Mouse (Mus musculus): ENCODE data around the gene Clec2g. TPM values are rescaled to one million over a fixed set of nuclear protein-coding genes. Genes with fewer than 3 reads are reported as not detected.

The Clec2g gene
- polyA plus RNA-seq, 1 experiment from 2014 or later = not detected

DNA sequence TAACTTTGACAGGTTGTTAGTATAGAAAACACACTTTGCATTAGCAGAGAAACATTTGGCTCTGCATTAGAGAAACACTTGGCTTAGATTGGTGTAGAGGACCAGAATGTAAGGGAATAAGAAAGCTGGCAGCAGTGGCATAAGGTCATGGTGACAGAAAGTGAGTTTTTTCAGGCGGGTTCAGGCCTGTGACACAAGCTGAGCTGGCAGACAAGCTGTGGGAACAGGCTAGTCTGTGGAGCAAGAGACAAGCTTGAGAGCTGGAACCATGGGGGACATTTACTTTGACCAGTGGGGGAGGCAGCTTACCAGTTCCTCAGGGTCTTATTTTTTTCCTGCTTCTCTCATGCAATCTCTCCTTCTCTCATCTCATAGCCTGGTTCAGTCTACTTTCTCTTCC is 78.8 kb downstream of the Clec2g start:
- no peak for DNase-seq (ENCODE audit: low spot score)
- Histone ChIP-seq H3K9ac (replicated peaks; ENCODE audit: low read depth) (no peak overlapping the region), H3K4me2 (replicated peaks; ENCODE audit: low read depth, low read length) (no peak overlapping the region), H3K9me3 (ENCODE audit: low read length) (no peaks in the 10 kb centered on the region), H3K27ac (ENCODE audit: low read length) (no peak overlapping the region), H3K36me3 (ENCODE audit: insufficient read depth, low read length) (no peaks in the 10 kb centered on the region), H3K4me3 (ENCODE audit: low read depth, low read length) (no peak overlapping the region), H3K27me3 (replicated peaks; ENCODE audit: insufficient read depth, low read length) (no peaks in the 10 kb centered on the region), H3K4me1 (ENCODE audit: insufficient read depth, low read depth, low read length) (no peaks in the 10 kb centered on the region)
- TF ChIP-seq CTCF (IDR thresholded peaks at IDR 0.05) (no peak), EP300 (IDR thresholded peaks at IDR 0.05) (no peak)
- no peak for ATAC-seq
- 57% methylated on average over 1 of the region's 1 CpGs for WGBS

DNA sequence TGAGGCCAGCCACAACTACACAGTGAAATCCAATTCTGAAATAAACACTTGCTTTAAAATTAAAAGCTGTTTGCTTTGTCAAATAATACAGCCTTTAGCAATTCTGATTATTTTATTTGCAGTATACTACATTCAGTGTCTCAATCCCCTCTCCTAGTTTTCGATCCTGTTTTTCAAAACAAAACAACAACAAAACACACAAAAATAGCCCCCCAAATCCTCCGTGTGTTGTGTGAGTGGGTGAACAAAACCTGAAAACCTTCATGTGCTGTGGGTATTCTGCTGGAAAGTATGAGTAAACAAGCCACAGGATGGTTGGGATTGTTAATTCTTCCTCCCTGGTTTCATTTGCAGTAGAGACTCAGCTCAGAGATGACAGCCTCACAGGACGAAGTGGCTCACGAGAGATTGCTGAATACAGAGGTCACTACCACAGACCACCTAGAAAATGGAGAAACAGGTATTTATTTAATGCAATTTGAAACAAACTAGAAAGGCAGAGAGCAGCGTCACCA is 79.6 kb downstream of the Clec2g start:
- H3K9me3 ChIP-seq (ENCODE audit: low read length) = no peaks in the 10 kb centered on the region
- TF ChIP-seq CTCF (IDR thresholded peaks at IDR 0.05) = no peak
- TF ChIP-seq EP300 (IDR thresholded peaks at IDR 0.05) = no peak
- no peaks in the 10 kb centered on the region for H3K36me3 ChIP-seq (ENCODE audit: insufficient read depth, low read length)
- no peak overlapping the region for H3K4me3 ChIP-seq (ENCODE audit: low read depth, low read length)
- H3K4me2 ChIP-seq (replicated peaks; ENCODE audit: low read depth, low read length) = no peak overlapping the region
- WGBS = 70% methylated on average over 5 of the region's 5 CpGs
- H3K27me3 ChIP-seq (replicated peaks; ENCODE audit: insufficient read depth, low read length) = no peaks in the 10 kb centered on the region
- no peak for ATAC-seq
- H3K27ac ChIP-seq (ENCODE audit: low read length) = no peak overlapping the region
- H3K9ac ChIP-seq (replicated peaks; ENCODE audit: low read depth) = no peak overlapping the region
- no peak for DNase-seq (ENCODE audit: low spot score)
- H3K4me1 ChIP-seq (ENCODE audit: insufficient read depth, low read depth, low read length) = no peaks in the 10 kb centered on the region

DNA sequence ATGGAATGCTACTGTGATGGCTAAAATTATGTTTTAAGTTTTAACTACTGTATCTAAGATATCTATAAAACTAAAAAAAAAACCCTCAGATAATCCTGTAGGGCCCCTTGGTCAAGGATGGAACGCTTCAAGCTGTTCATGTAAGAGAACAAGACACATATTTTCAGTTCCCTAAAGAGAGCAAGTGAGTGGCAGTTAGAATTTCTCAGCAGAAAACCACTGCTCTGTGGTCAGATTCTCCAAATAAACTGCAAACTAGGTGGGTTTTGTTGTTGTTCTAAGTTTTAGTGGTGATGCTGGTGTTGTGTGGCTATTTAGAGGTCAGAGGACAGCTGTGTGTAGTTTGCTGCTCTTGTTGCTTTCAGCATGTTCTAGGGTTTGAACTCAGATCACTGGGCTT is 80.2 kb downstream of the Clec2g start:
- Histone ChIP-seq H3K27me3 (replicated peaks; ENCODE audit: insufficient read depth, low read length) (no peaks in the 10 kb centered on the region), H3K4me3 (ENCODE audit: low read depth, low read length) (no peak overlapping the region), H3K9me3 (ENCODE audit: low read length) (no peaks in the 10 kb centered on the region), H3K27ac (ENCODE audit: low read length) (no peak overlapping the region), H3K4me2 (replicated peaks; ENCODE audit: low read depth, low read length) (no peak overlapping the region), H3K36me3 (ENCODE audit: insufficient read depth, low read length) (no peaks in the 10 kb centered on the region), H3K4me1 (ENCODE audit: insufficient read depth, low read depth, low read length) (no peaks in the 10 kb centered on the region), H3K9ac (replicated peaks; ENCODE audit: low read depth) (no peak overlapping the region)
- TF ChIP-seq CTCF (IDR thresholded peaks at IDR 0.05) (no peak), EP300 (IDR thresholded peaks at IDR 0.05) (no peak)
- WGBS = 79% methylated on average over 1 of the region's 1 CpGs
- no peak for DNase-seq (ENCODE audit: low spot score)
- ATAC-seq = no peak

DNA sequence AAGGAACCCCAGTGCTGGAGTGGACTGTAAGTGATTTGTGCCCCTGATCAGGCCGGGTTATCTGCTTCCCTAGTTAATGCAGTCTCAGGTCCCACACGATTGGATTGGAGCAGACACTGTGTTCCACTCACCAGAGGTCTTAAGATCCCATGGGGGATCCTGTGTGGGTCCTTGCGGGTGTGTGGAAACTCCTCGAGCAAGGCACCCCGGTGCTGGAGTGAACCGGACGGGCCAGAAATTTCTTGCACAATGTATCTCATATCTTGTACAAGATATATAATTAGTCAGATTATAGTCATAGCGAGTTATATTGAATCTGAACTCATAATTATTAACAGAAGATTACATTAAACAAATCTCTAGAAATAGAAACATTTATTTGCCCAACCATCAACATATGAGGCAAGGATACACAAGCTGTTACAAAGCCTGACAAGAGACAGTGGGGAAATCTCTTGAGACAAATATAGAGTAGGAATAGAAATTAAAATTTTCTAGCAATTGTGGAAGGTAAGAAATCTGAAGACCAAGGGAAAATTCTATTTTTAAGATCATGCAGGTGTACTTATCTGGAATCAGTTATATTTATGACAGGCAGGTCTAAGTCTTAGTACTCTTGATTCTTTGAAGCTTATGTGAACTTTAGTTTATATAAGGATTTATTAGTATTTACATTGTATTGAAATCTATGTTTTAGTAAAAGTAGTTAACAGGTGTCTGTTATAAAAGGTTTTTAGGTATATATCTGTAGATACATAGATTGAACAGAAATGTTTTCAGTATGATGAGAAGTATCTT is 93.5 kb downstream of the Clec2g start:
- Histone ChIP-seq H3K27ac (ENCODE audit: low read length) (no peak overlapping the region), H3K4me2 (replicated peaks; ENCODE audit: low read depth, low read length) (no peak overlapping the region), H3K36me3 (ENCODE audit: insufficient read depth, low read length) (no peaks in the 10 kb centered on the region), H3K9me3 (ENCODE audit: low read length) (no peaks in the 10 kb centered on the region), H3K9ac (replicated peaks; ENCODE audit: low read depth) (no peak overlapping the region), H3K4me1 (ENCODE audit: insufficient read depth, low read depth, low read length) (no peaks in the 10 kb centered on the region), H3K27me3 (replicated peaks; ENCODE audit: insufficient read depth, low read length) (no peaks in the 10 kb centered on the region), H3K4me3 (ENCODE audit: low read depth, low read length) (no peak overlapping the region)
- ATAC-seq (no peak), DNase-seq (ENCODE audit: low spot score) (no peak)
- 86% methylated on average over 8 of the region's 8 CpGs for WGBS
- TF ChIP-seq EP300 (IDR thresholded peaks at IDR 0.05) (no peak), CTCF (IDR thresholded peaks at IDR 0.05) (no peak)

DNA sequence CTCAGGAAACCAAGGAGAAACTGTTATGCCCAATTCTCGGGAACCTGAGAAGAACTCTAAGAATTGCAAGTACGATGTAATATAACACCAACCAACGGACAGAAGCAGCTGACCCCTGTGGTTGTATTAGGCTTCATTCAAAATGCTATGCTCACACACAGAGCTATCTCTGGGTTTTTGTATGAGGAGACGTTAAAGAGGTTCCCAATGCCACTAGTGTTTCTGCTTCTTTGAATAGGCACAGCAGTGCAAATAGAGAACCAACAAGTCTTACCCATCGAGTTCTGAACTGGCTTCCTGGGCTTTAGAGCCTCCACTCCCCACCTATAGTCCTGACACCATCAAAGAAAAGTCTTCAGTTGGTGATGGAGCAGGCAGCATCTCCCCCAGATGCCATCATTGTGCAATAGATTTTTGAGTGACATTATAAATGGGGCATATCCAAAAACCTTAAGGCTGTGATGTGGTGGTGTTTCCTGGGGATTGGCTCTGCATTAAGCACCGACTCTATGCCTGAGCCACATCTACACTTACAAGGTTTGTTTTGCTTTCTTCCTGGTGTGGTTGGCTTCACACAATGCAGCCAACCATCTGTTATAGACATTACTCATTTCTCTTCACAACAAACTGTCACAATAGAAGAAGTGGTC is 96.1 kb downstream of the Clec2g start:
- Histone ChIP-seq H3K9ac (replicated peaks; ENCODE audit: low read depth) (no peak overlapping the region), H3K9me3 (ENCODE audit: low read length) (no peaks in the 10 kb centered on the region), H3K36me3 (ENCODE audit: insufficient read depth, low read length) (no peaks in the 10 kb centered on the region), H3K4me1 (ENCODE audit: insufficient read depth, low read depth, low read length) (no peaks in the 10 kb centered on the region), H3K4me2 (replicated peaks; ENCODE audit: low read depth, low read length) (no peak overlapping the region), H3K27ac (ENCODE audit: low read length) (no peak overlapping the region), H3K27me3 (replicated peaks; ENCODE audit: insufficient read depth, low read length) (no peaks in the 10 kb centered on the region), H3K4me3 (ENCODE audit: low read depth, low read length) (no peak overlapping the region)
- DNase-seq (ENCODE audit: low spot score) (no peak), ATAC-seq (no peak)
- WGBS = 57% methylated on average over 6 of the region's 6 CpGs
- TF ChIP-seq EP300 (IDR thresholded peaks at IDR 0.05) (no peak), CTCF (IDR thresholded peaks at IDR 0.05) (no peak)

DNA sequence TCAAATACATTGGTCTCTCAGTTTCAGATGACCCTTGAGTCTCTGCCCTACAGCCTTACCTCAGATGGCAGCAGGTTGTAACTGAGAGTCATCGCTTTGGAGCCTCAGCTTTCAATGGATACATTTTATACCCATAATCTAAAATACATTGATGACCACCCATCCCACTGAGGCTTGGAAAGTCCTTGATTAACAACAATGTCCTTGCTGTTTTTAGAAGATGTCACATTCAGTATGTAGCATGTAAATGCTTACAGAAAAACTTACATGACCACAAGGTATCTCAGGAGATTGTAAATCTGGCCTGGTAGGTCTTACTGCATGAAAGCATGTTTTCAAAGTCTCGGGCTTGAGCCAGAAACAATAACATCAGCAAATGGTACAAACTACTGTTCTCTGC is 96.8 kb downstream of the Clec2g start:
- TF ChIP-seq CTCF (IDR thresholded peaks at IDR 0.05) (no peak), EP300 (IDR thresholded peaks at IDR 0.05) (no peak)
- 83% methylated on average over 2 of the region's 2 CpGs for WGBS

More for the DNA sequence above, 96.8 kb downstream of the Clec2g start:
- Histone ChIP-seq H3K27ac (ENCODE audit: low read length) (no peak overlapping the region), H3K4me2 (replicated peaks; ENCODE audit: low read depth, low read length) (no peak overlapping the region), H3K27me3 (replicated peaks; ENCODE audit: insufficient read depth, low read length) (no peaks in the 10 kb centered on the region), H3K9ac (replicated peaks; ENCODE audit: low read depth) (no peak overlapping the region), H3K36me3 (ENCODE audit: insufficient read depth, low read length) (no peaks in the 10 kb centered on the region), H3K9me3 (ENCODE audit: low read length) (no peaks in the 10 kb centered on the region), H3K4me3 (ENCODE audit: low read depth, low read length) (no peak overlapping the region), H3K4me1 (ENCODE audit: insufficient read depth, low read depth, low read length) (no peaks in the 10 kb centered on the region)
- DNase-seq (ENCODE audit: low spot score) (no peak), ATAC-seq (no peak)

All from lung, postnatal 0 days (tissue).